Mouse (Mus musculus): Measurements from ENCODE around the gene Nfyb. TPM values are rescaled to one million over a fixed set of nuclear protein-coding genes. Genes with fewer than 3 reads are reported as not detected.

Nfyb gene
- total RNA-seq, 2 experiments from 2014 or later, result 28.6 to 31.6 TPM

- DNase-seq (ENCODE audit: low spot score in 2 of 2), result no peak
These were observed 16.4 kb upstream of the Nfyb start for GRCm38 (mm10) chr10:82780322-82780721.

DNA sequence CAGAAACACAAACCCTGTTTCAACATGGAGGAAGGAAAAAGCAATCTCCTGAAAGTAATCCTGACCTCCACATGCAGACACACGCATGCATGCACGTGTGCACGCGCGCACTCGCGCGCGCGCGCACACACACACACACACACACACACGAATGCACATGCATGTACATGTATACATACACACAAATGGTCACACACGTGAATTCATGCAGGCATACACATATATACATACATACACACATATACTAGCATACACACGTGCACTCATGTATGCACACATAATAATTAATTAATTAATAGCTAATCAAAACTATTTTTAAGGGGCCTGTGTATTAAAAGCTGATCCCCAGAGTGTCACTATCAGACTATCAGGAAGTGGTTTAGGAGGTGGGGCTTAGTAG is 15.9 kb upstream of the Nfyb start:
- DNase-seq (ENCODE audit: low spot score in 2 of 2), result no peak

DNA sequence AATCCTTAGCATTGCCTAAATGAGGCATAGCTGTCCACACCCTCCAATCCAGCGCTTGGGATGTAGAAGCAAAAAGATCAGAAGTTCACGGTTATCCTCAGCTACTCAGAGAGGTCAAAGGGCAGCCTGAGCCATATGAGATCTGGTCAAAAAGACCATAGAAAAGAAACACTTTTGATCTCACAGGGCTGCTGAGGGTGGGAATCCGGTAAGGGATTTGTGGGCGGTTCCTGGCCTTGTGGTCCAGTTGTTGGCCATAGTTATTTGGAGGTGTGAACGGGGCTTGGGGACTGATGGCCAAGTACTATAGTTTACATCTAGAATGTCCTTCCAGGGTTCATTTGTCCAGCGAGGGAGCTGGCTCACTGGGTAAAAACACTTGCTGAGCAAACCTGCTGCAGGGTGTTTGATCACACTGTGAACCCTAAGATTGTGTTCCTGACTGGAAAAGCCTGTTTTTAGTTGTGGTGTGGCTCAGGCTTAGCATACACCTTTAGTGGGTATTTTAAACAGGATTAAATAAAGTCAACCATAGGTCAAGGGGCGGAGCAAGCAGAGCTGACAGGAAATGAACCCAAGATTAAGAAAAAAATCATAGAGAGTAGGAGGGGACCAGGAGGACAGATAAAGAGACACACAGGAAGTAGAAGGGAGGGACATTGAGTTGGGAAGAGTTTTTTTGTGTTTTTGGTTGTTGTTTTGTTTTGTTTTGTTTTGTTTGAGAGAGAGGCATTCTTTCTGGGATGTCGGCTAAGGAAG is 15.0 kb upstream of the Nfyb start:
- no peak for DNase-seq (ENCODE audit: low spot score in 2 of 2)

GRCm38 (mm10) chr10:82777886-82778285 is 13.9 kb upstream of the Nfyb start:
- DNase-seq (ENCODE audit: low spot score in 2 of 2), result no peak

DNA sequence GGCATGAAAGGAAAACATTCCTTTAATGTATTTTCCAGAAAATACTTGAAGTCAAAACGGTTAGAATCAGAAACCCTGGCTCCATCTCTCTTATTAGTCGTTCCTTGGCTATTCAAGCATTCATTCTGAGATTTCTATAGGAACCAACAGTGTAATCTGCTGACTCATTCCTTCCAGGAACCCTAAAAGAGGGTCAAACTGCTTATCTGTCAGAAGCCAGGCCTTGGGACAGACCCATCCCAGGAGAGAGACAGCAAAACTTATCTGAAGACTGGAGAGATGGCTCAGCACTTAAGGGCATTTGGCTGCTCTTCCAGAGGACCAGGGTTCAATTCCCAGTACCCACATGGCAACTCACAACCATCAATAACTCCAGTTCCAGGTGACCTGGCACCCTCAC is 13.1 kb upstream of the Nfyb start:
- DNase-seq (ENCODE audit: low spot score in 2 of 2), result no peak

DNA sequence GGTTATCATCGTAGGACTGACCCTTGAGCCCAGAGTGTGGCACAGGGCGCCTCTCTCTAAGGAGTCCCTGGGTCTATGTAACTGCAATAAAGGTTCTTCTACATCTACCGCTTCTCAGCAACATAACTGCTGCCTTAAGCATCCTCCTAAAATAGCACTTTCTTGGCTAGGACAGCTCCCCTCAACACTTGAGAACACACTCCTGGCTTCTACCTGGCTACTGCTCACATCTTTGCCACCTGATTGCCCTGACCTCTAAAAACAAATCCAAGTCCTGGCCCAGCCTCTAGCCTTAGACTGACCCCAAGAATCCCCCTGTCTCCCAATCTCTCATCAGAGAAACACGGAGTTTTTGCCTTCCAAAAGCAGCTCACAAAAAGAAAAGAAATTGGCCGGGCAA is 10.9 kb upstream of the Nfyb start:
- DNase-seq (ENCODE audit: low spot score in 2 of 2), result no peak

DNA sequence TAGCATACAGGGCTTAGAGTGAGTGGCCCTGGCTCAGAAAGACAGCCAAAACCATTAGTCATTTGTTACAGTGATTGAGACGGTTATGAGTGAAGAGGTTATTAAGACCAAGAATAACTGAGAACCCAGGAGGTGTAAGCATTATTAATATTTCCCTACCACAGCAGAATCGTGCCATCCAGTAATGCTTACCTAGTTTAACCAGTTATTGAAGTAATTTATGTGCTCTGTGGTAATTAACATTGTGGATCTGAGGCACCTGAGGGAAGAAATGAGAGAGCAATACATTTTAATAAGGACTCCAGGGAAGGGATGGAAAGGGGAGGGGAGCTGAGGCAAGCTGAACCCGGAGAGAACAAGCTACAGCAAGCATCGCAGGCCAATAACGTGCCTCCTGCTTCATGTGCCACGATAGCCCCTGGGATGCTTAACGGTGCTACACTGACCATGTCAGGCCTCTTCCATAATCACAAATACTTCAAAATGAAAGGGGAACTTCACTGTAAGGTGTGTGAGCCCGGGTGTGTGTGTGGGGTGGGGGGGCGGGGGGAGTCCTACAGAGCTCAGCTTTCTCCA is 7.7 kb upstream of the Nfyb start:
- DNase-seq (ENCODE audit: low spot score in 2 of 2), result no peak

DNA sequence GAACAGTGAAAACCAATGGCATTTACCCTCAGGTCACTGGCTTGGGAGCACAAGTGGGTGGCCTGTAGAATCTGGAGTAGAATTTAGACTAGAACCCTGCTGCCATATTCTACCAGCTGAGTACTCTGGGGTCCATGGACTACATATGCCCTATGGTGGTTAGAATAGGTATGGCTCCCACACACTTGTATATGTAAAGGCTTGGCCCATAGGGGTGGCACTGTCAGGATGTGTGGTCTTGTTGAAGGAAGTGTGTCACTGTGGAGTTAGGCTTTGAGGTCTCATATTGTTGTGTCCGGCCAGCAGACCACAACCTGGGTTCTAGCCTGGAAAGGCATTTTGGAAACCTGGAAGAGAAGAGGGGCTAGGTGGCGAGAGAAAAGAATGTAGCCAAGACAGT is 6.8 kb upstream of the Nfyb start:
- DNase-seq (ENCODE audit: low spot score in 2 of 2), result no peak

DNA sequence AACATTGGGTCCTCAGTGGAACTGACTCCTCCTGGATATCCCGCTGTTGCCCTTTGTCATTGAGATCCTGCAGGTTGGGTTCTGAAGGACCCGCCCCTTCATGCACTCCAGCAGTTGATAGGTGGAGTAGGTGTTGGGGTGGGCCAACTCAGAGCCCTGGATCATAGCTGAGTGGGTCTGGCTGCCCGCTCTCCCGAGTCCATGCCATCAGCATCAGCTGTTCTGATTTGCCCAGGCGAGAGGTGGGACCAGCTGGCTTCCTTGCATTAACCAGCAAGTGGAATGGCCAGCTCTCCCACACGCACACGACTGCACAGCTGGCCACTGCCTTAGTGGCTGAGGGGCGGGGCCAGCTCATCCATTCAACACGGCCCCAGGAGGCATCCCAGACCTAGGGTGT is 5.0 kb upstream of the Nfyb start:
- no peak for DNase-seq (ENCODE audit: low spot score in 2 of 2)

- DNase-seq (ENCODE audit: low spot score in 2 of 2), result peak; percentile 27 to 60
These were observed 925 bp downstream of the Nfyb start for GRCm38 (mm10) chr10:82762756-82763681.

DNA sequence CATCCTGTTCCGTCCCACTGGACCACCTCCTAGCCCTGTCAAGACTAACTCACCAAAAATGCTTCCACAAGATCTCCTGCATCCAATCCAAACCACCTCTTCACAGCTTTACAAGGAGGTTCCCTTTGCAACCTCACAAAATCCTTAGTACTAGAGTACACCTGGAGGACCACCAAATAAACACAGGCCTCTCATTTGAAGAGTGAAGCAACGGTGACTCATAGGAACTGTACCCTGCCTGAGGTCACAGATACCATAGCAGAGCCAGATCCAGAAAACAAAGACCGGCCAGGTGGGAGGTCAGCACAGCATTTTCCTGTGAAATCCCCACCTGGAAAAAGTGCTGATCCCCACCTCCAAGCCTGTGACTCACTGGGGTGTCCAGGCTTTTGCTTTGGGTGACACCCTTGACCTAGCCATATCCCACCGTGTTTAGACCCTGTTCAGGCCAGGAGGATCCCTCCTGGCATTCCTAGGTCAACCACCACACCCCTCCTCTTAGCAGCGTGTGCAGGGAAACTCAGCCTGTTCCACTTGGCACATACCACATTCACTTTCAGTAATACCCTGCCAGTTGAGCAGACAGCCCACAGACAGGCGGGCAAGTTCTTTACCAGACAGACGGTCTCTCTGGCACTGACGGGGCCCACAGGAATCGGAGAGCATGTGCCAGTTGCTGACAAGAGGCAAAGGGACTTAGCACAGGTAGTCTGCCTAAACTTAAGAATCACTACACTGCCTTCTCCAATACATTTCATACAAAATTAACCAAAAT is 2.7 kb downstream of the Nfyb start:
- DNase-seq (ENCODE audit: low spot score in 2 of 2), result no peak

DNA sequence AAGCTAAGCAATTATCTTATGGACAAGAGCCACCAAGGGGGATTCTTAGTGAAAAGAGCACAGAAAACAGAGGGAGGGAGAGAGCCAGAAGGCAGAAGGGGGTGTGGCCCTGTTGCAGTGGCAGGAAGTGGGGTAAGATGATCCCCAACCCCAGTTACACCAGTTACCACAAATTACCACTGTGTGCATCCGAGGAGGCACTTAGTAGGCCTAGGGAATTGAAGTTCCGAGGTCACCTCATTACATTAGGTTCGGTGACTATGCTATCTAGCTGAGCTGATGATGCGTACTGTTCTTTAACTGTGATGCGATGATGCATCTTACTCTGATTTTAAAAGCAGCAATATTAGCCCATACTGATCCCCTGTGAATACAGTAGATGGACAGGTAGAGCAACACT is 4.2 kb downstream of the Nfyb start:
- no peak for DNase-seq (ENCODE audit: low spot score in 2 of 2)

- DNase-seq (ENCODE audit: low spot score in 2 of 2), result no peak
These were observed 5.1 kb downstream of the Nfyb start for GRCm38 (mm10) chr10:82758878-82759277.

DNA sequence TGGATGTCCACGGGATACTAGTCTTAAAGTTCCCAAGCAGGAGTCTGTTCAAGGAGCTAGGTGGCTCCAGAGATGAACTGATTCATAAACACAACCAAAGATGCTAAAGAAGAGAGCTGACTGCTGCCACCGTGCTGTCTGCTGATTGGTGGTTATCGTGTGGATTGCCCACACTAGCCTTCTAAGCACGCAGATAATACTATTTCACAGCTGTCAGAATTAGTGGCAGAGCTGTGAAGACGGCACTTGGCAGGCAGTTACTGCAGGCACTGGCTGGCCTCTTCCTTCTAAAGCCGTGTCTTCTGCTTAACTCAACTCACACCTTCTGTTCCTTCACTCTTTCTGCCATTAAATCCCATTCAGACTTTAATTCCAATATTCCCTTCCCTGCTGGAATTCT is 5.6 kb downstream of the Nfyb start:
- DNase-seq (ENCODE audit: low spot score in 2 of 2), result peak in 1 of 2 experiments; percentile 6

DNA sequence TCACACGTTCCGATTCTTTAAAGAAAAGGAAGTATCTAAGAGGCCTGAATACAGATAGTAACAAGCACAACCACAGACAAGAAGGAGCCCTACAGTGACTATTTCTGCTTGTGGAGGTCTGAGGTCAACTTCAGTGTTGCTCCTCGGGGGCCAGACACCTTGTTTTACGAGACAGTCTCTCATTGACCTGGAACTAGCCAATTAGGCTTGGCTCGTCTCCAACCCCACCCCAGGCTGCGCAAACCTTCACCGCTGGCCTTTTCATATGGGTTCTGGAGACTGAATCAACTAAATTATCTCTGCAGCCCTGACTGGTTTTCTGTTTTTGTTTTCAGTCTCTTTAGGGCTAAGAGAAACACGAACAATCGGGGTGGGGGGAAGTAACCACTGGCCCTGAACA is 6.6 kb downstream of the Nfyb start:
- peak in 1 of 2 experiments; percentile 14 for DNase-seq (ENCODE audit: low spot score in 2 of 2)

- DNase-seq (ENCODE audit: low spot score in 2 of 2), result peak in 1 of 2 experiments; percentile 7
These were observed 7.5 kb downstream of the Nfyb start for GRCm38 (mm10) chr10:82756466-82756865.

DNA sequence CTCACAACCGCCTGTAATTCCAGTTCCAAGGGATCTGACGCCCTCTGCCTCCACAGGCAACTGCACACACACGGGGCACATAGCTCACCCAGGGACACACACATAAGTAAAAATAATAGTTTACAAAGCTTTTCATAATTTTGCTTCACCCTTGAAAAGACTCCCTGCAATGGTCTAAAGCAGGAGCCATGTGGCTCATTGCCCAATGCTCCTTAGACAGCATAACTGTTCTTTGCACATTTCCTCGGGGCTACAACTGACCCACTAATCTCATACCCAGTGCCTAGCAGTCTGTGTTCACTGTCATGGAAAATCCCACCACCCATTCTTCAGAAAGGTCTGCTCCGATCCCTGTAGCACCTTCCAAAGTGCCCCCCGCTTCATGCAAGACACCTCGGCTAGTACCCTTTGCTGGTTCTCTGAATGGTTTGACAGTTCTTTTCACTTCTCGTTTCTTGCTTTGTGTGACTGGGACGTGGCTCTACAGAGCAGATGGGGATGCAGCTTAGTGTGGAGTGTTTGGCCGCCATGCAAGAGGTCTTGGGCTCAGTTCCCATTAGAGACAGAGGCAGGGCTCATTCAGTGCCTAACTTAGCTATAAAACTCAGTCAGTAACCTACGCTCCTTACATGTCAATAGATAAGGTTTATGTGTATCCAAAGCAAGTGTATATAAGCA is 8.6 kb downstream of the Nfyb start:
- no peak for DNase-seq (ENCODE audit: low spot score in 2 of 2)

DNA sequence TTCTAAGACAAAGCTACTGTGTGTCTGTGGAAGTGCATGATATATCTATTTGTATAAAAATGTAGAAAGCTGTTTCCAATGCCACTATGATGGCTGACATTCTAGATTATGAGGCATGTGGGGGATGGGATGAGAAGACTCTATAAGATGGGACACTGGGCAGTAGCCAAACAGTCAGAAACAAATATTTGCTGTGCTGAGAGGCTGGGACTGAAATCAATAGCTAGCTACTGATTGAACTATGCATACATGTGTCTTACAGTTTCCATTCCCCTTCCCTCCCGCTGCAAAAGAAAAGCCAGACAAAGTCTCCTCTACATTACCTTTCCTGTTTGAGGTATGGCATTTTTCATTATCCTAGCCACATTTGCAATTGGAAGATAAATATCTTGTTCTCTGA is 9.3 kb downstream of the Nfyb start:
- DNase-seq (ENCODE audit: low spot score in 2 of 2), result no peak

GRCm38 (mm10) chr10:82752921-82753320 is 11.0 kb downstream of the Nfyb start:
- DNase-seq (ENCODE audit: low spot score in 2 of 2), result no peak

GRCm38 (mm10) chr10:82750778-82751177 is 13.2 kb downstream of the Nfyb start:
- DNase-seq (ENCODE audit: low spot score in 2 of 2), result no peak

All from gastrocnemius, postnatal 4 days (tissue).